Mouse (Mus musculus) inflammation-experienced regulatory T-cells, adult 6 months (primary cell): ENCODE measurements around the gene Tnni1. TPM values are rescaled to one million over a fixed set of nuclear protein-coding genes. Genes with fewer than 3 reads are reported as not detected.

ENCODE experiments used
- ATAC-seq: one replicate; pipeline ENCODE4 v1.8.0; 2017
- polyA plus RNA-seq, 3 experiments: library from polyadenylated mRNA; unstranded; fragments of 100-300 nt; shearing (Covaris generic); gene quantifications; one replicate each; pipeline ENCODE4 v1.2.1; 2017

Gene Tnni1
- polyA plus RNA-seq, 3 experiments from 2014 or later = not detected

DNA sequence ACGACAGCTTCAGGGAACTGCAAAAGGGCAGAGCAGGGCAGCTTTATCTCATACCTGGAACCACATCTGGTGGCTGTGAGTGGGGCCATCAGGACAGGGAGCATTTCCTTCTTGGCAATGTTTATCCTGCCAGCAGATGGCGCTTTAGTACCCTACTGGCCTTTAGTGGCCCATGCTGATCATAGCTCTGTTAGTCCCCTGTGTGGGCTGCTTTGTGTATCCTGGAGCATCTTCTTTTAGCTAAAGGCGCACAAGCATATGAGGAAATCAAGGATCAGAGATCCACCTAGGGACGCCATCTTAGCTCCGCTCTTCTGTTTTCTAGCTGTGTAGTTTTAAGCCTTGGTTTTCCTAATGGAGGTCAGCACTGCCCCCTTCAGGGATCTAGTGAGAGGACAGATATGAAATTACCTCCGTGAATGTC lies 67.9 kb downstream of the Tnni1 start:
- no peak for ATAC-seq

DNA sequence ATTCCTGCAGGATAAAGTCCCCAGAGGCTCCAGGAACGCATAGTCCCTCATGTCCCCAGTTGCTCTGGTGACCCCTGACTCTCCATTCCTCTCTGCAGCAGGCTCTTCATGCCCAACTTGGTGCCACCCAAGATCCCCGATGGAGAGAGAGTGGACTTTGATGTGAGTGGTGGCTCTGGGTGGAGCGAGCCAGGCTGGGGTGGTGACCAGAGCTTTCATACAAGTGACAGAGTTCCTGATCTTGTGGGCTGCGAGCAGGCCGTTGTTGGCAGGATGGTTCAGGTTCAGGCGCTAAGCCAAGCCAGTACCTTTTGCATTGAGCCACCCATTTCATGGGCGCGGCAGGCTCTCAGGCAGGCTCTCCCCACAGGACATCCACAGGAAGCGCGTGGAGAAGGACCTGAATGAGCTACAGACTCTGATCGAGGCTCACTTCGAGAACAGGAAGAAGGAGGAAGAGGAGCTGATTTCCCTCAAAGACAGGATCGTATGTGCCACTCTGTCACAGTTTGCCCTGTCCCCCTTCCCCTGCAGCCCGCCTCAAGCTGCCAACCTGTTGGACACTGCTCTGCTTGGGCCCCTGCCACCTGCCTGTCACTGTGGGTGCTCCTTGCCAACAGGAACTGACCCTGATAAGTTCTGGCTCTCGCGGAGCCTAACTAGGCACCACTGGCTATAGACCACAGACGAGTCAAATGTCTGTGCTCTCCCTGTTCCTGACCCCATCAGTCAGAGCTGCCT lies 68.5 kb downstream of the Tnni1 start:
- no peak for ATAC-seq

- ATAC-seq = no peak
These were observed 71.7 kb downstream of the Tnni1 start for GRCm38 (mm10) chr1:135850722-135851512.

DNA sequence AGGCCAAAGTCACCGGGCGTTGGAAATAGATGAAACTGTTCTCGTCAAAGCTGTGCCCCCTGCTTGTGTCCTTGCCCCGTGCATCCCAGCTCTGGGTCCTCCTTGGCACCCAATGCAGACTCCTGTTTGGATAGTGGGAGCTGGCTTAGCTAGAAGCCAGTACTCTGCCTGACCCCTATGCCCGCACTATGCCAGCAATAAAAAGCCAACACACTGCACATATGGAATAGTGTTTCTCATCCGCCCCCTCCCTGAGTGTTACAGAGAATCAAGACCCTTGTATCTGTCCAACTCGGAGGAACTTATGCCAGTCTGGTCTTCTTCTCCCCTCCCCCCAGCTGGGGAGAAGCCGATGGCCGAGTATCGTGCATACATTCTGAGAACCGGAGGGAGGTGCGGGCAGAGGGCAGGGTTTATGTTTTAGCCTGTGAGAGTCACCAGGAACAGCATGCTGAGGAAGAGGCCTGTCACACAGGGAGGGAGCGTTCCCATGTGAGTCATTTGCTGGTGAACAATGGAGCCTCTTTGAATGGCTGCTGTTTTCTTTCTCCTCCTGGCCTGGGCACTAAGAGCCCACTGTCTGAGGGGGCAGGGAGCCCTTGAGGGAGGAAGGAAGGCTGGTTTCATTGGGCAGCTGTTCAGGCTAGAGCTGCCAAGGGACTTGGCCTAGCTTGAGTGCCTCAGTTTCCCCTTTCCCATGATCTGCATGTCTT lies 73.0 kb downstream of the Tnni1 start:
- ATAC-seq = no peak

- no peak for ATAC-seq
These were observed 74.0 kb downstream of the Tnni1 start for GRCm38 (mm10) chr1:135853200-135853599.

- ATAC-seq = no peak
These were observed 75.5 kb downstream of the Tnni1 start for GRCm38 (mm10) chr1:135854591-135855343.

DNA sequence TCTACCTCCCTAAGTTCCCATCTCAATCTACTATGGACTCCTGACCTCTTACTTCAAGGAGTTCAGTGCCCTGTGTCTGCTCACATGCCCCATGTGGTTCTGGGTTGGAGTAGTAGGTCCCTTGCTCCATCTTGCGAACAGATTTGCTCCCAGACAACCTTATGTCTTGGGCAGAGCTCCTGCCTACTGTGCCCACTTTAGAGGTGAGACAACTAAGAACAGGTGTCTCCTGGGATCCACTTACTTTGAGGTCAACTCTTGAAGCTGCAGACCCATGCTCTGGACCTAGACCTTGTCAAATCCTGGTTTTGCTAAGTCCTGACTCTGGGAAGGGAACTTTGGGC lies 76.1 kb downstream of the Tnni1 start:
- no peak for ATAC-seq

GRCm38 (mm10) chr1:135856070-135856469 lies 76.8 kb downstream of the Tnni1 start:
- no peak for ATAC-seq

DNA sequence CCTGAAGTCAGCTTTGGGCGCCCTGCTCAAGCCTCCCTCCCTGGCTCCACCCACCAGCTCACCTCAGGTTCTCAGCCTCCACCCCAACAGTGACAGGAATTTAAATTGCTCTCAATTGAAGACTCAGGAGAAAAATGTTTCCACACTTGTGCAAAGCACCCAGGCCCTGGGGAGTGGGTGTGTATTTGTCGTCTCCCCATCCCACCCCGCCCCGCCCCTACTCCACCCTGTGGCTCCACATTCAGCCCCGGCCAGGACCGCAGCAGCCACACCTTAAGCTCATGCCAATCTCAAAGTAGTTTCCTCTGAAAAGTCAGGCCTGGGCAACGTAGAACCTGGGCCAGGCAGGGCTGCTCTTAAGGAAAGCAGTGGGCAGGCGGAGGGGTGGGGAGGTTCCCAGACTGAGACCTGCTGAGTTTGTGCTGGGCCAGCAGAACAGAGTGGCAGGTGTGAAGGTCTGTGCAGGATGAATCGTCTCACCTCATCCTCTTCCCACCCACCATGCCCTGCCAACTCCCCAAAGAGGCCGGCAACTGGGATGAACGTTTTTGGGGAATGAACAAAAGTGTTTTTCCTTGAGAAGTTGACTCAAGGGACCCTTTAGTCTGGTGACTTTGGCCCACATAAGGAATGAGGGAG lies 78.0 kb downstream of the Tnni1 start:
- ATAC-seq = no peak

- ATAC-seq = no peak
These were observed 79.3 kb downstream of the Tnni1 start for GRCm38 (mm10) chr1:135858533-135858932.

Other genes with a start within 250 kb of the Tnni1 start
- gene Nav1, start 172.1 kb upstream of the Tnni1 start, polyA plus RNA-seq = 1 to 10 TPM in 1 of 3 experiments, under 1 TPM in 2; 0.34 to 1.7 (median 0.43) TPM
- gene Csrp1, start 59.4 kb upstream of the Tnni1 start, polyA plus RNA-seq = 10 to 100 TPM; 19.5 to 31.9 (median 26.9) TPM
- 1 to 10 TPM in 1 of 3 experiments, under 1 TPM in 1, not detected in 1; 0.94 to 7.2 TPM for gene Phlda3, start 13.3 kb upstream of the Tnni1 start, polyA plus RNA-seq
- 1 to 10 TPM; 1.9 to 5.2 (median 2.4) TPM for gene Lad1, start 39.2 kb downstream of the Tnni1 start, polyA plus RNA-seq
- gene Tnnt2, start 56.9 kb downstream of the Tnni1 start, polyA plus RNA-seq = under 1 TPM in 1 of 3 experiments, not detected in 2; 0.24 TPM
- not detected for gene Pkp1, start 139.8 kb downstream of the Tnni1 start, polyA plus RNA-seq
- not detected for gene Igfn1, start 226.9 kb downstream of the Tnni1 start, polyA plus RNA-seq
- 10 to 100 TPM; 20.7 to 39.2 (median 32.3) TPM for gene Tmem9, start 228.7 kb downstream of the Tnni1 start, polyA plus RNA-seq